9 mouse cellular contexts compared by ENCODE assay signal in genomic region chr12:28784355-28784754, GRCm38 (mm10). TPM values are rescaled to one million over a fixed set of nuclear protein-coding genes. Genes with fewer than 3 reads are reported as not detected.
A peak's percentile ranks its signal among the peaks of the same experiment; 100 is the strongest.
DNase-seq lines count a peak whose midpoint lies in the region; ATAC-seq lines count a peak whose summit lies in the region.
"Had no signal": no experiment of that assay in that cellular context is flagged by ENCODE, and none has a peak within 500 bp of the region (broad histone marks: within the 10 kb centered on the region; RNA-seq: fewer than 3 reads in every experiment).

No protein-coding gene starts in this region.

- intact Hi-C loops in heart, postnatal 25 days (cut with DNase I): no loop called here

- peak; percentile 41 for ATAC-seq in heart, embryonic 16.5 days (replicated peaks; ENCODE audit: extremely low read depth, insufficient read depth, low FRiP score)
- ATAC-seq in erythroblast, adult 5-6 weeks (replicated peaks; ENCODE audit: low FRiP score, poor library complexity, severe bottlenecking): no peak

- H3K36me3 ChIP-seq in heart, embryonic 16.5 days (ENCODE audit: control insufficient read depth, insufficient read depth): no peaks in the 10 kb centered on the region
- H3K36me3 ChIP-seq: heart, embryonic 13.5 days had no signal

- H3K4me1 ChIP-seq in heart, embryonic 16.5 days (ENCODE audit: control insufficient read depth, insufficient read depth, low read length): no peaks in the 10 kb centered on the region

- peak; percentile 91 for DNase-seq in heart, adult 11 months
- DNase-seq in heart, postnatal 25 days (ENCODE audit: low spot score): no peak
- peak; percentile 50 for DNase-seq in 3T3-L1 (ENCODE audit: low read depth, low spot score)
- DNase-seq in ZHBTc4 (ENCODE audit: low read depth, low spot score): peak; percentile 65
- DNase-seq in left cerebral cortex, adult 18-20 months (ENCODE audit: low spot score in 2 of 2): peak; percentile 60 to 63
- DNase-seq in retina, postnatal 1 day: peak; percentile 82

- H3K27me3 ChIP-seq in heart, embryonic 16.5 days (ENCODE audit: control insufficient read depth, insufficient read depth, low read length): no peaks in the 10 kb centered on the region
- H3K27me3 ChIP-seq: heart, embryonic 13.5 days had no signal

- no peak overlapping the region for H3K9ac ChIP-seq in heart, embryonic 16.5 days (ENCODE audit: low read length)
- H3K9ac ChIP-seq: heart, embryonic 13.5 days had no signal

- H3K4me2 ChIP-seq in heart, embryonic 16.5 days (ENCODE audit: low read depth, low read length): no peak overlapping the region
- H3K4me2 ChIP-seq: heart, embryonic 13.5 days had no signal

- 30% methylated on average over 4 of the region's 4 CpGs for WGBS in heart, embryonic 16.5 days

- no peak overlapping the region for H3K27ac ChIP-seq in heart, embryonic 16.5 days (ENCODE audit: low read length)
- H3K27ac ChIP-seq: heart, embryonic 13.5 days had no signal

- H3K9me3 ChIP-seq in heart, embryonic 16.5 days (replicated peaks; ENCODE audit: control insufficient read depth, low read length): no peaks in the 10 kb centered on the region
- H3K9me3 ChIP-seq: heart, embryonic 13.5 days had no signal

- no peak overlapping the region for H3K4me3 ChIP-seq in heart, embryonic 16.5 days (ENCODE audit: low read length)
- H3K4me3 ChIP-seq: heart, embryonic 13.5 days had no signal

RNA-seq across cellular contexts. Expression of gene Eipr1, which starts 32.8 kb away (rescaled TPM):
- total RNA-seq in heart, postnatal 25 days (2021): 1 to 10 TPM; 8.5 to 9.4 TPM
- polyA plus RNA-seq in heart, embryonic 16.5 days (2015; fragmentation: Nextera tagmentation; extraction: Ambion mirVana): 20.2 and 24.9 TPM in 2 replicates
- 10 to 100 TPM; 60.2 to 66.6 TPM for total RNA-seq in left cerebral cortex, adult 18-20 months (2021)
- 15.3 and 41.1 TPM in 2 replicates for total RNA-seq in erythroblast, adult 5-6 weeks (2015; ENCODE audit: low replicate concordance)
- total RNA-seq in erythroblast, adult 5-6 weeks (2017; ENCODE audit: low replicate concordance): 20.8 and 21.6 TPM in 2 replicates

RNA-seq across cellular contexts. Expression of gene Trappc12, which starts 34.1 kb away (rescaled TPM):
- 10 to 100 TPM; 19.4 to 21.5 TPM for total RNA-seq in heart, postnatal 25 days (2021)
- 34.5 and 35.2 TPM in 2 replicates for polyA plus RNA-seq in heart, embryonic 16.5 days (2015; fragmentation: Nextera tagmentation; extraction: Ambion mirVana)
- total RNA-seq in left cerebral cortex, adult 18-20 months (2021): 10 to 100 TPM; 63.4 to 64.4 TPM
- total RNA-seq in erythroblast, adult 5-6 weeks (2015; ENCODE audit: low replicate concordance): 6.9 and 13.0 TPM in 2 replicates
- 13.1 and 13.7 TPM in 2 replicates for total RNA-seq in erythroblast, adult 5-6 weeks (2017; ENCODE audit: low replicate concordance)
